Mouse (Mus musculus): Measurements from ENCODE around the gene Olfr510.
"Not testable (repeated sequence)": the region's sequence is repeated elsewhere in the genome, so short reads cannot be mapped to it uniquely, and the experiment has no call there.

Gene Olfr510

GRCm38 (mm10) chr7:108666118-108666517 lies at the start of gene Olfr510:
TSS of gene Olfr510 (plus strand) at chr7:108666418.
- in situ Hi-C loops (cut with MboI, MseI): loop anchor here (10.0 kb wide), 1 partner anchor 449 kb away; no protein-coding TSS in a partner anchor

- in situ Hi-C loops (cut with MboI, MseI): not testable (repeated sequence)
These were observed 49.4 kb upstream of the Olfr510 start for GRCm38 (mm10) chr7:108616781-108617180.

GRCm38 (mm10) chr7:108621514-108621913 lies 44.7 kb upstream of the Olfr510 start, which contains the start of gene Olfr507:
TSS of gene Olfr507 (plus strand) at chr7:108621814.
- in situ Hi-C loops (cut with MboI, MseI): no loop called here

GRCm38 (mm10) chr7:108629694-108630093 lies 36.5 kb upstream of the Olfr510 start, which contains the start of gene Olfr508:
TSS of gene Olfr508 (plus strand) at chr7:108629994.
- in situ Hi-C loops (cut with MboI, MseI): no loop called here

- in situ Hi-C loops (cut with MboI, MseI): no loop called here
These were observed 14.4 kb upstream of the Olfr510 start, which contains the start of gene Olfr509 for GRCm38 (mm10) chr7:108651806-108652205. TSS of gene Olfr509 (minus strand) at chr7:108651906.

GRCm38 (mm10) chr7:108662419-108662818 lies 3.8 kb upstream of the Olfr510 start:
- in situ Hi-C loops (cut with MboI, MseI): loop anchor here (10.0 kb wide), 1 partner anchor 452 kb away; no protein-coding TSS in a partner anchor

GRCm38 (mm10) chr7:108671058-108671457 lies 4.8 kb downstream of the Olfr510 start:
- in situ Hi-C loops (cut with MboI, MseI): no loop called here

- in situ Hi-C loops (cut with MboI, MseI): no loop called here
These were observed 12.7 kb downstream of the Olfr510 start for GRCm38 (mm10) chr7:108678886-108679285.

- in situ Hi-C loops (cut with MboI, MseI): no loop called here
These were observed 46.8 kb downstream of the Olfr510 start, which contains the start of gene Olfr512 for GRCm38 (mm10) chr7:108713020-108713419. TSS of gene Olfr512 (plus strand) at chr7:108713320.

All from regulatory T cell (primary cell).